Mouse (Mus musculus) erythroblast, embryonic 14.5 days (primary cell): ENCODE measurements around the gene Ints14.

ENCODE experiments used
- GATA1 ChIP-seq: IDR thresholded peaks from 2 replicates; pipeline ENCODE4 v1.6.1; 2012; ENCODE audit warnings: low read length, inconsistent platforms, mixed read lengths
- TAL1 ChIP-seq: IDR thresholded peaks from 3 replicates; pipeline ENCODE4 v1.6.1; 2012; ENCODE audit warnings: low read length, inconsistent platforms, mixed read lengths

DNA sequence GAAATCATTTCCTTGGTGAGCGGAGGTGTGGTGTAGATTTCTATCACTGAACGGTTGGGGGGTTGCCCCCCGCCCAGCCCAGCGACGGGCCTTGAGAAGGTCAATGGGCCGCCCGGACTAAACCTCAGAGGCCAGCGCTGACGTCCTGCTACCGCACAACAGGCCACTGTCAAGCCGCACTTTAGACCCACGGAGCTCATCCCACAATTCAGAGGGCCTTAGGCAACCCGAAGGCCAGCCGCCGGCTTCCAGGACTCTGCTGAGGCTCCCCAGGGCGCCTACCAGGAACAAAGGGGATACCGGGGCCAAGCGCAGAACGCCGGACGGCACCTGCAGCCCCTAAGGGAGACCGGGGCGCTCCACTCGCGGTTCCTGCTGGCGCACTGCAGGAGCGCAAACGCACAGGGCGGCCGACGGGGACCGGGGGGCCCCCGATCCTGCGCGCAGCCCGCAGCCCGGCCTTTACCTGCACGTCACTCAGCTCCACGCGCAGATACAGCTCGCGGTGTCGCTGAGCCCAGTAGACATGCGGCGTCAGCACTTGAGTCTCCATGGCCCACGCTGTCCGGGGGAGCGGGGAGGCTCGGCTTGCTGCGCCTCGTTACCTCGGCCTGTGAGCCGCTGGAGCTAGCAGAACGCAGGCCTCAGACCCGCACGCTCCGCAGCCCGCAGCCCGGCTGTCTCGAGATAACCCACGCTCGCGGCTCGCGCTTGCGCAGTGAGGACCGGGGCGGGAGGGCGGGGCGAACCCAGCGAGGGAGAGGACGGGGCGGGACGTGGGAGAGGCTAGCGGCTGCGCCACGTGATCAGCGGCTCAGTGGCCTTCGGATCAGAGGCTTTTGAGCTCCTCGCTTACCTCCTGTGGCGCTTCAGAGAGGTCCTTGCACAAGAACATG lies 60.5 kb downstream of the Ints14 start, which contains the start of gene Hacd3:
- no peak for TF ChIP-seq GATA1
- TF ChIP-seq TAL1, result no peak
